Mouse (Mus musculus) liver, embryonic 14.5 days (tissue): Measurements from ENCODE around the gene Utrn.

Experiments used
- CTCF ChIP-seq: IDR thresholded peaks from 2 replicates; pipeline ENCODE4 v1.5.1; 2016; ENCODE audit warnings: antibody characterized with exemption, low read depth, control low read depth
- EP300 ChIP-seq: IDR thresholded peaks from 2 replicates; pipeline ENCODE4 v1.6.1; 2016; ENCODE audit warnings: antibody characterized with exemption, low read depth

DNA sequence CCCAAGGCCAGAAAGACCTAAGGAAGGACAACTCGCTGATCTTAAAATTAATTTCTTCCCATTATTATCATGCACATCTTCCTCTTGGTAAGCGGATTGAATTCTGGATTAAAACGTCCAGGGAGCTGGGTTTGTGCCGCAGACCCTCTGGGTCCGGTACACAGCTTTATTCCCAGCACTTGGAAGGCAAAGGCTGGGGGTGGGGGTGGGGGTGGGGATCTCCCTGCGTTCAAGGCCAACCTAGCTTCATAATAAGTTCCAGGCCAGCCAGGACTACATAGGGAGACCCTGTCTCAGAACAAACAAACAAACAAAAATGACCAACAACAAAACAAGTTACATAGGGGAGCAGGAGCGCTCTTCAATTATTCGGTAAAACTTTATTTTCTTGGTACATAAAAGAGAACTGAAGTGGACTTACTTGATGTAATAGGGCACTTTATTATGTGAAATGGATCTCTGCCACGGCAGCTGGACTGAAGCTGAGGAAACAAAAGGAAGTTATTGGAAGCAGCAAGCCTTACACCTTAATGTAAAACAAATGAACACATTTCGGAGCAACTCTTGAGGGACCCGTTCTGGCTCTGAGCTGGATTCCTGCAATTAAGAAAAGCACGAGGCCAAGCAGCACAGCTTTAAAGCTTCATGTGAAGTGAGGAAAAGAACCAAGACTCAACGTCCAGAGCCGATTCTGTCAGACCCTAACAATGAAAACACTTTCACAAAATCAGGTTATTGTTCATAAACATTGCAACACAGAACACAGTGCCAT, 394.1 kb downstream of the Utrn start:
- TF ChIP-seq CTCF (no peak), EP300 (no peak)
